Comparison of ENCODE assay signal across 24 mouse cellular contexts in genomic region chr14:59638906-59639703, GRCm38 (mm10). TPM values are rescaled to one million over a fixed set of nuclear protein-coding genes. Genes with fewer than 3 reads are reported as not detected.
DNase-seq lines count a peak whose midpoint lies in the region; ATAC-seq and TF ChIP-seq lines count a peak whose summit lies in the region.
"Had no signal": no experiment of that assay in that cellular context is flagged by ENCODE, and none has a peak within 500 bp of the region (broad histone marks: within the 10 kb centered on the region; RNA-seq: fewer than 3 reads in every experiment).

No protein-coding gene starts in this region.

- peaks cover 4% of the 10 kb centered on the region; the same call in 1 of the 2 replicates for H3K27me3 ChIP-seq in forebrain, embryonic 12.5 days
- H3K27me3 ChIP-seq in forebrain, embryonic 15.5 days = no peaks in the 10 kb centered on the region
- no peaks in the 10 kb centered on the region for H3K27me3 ChIP-seq in hindbrain, postnatal 0 days (ENCODE audit: insufficient read depth, low read length)
- H3K27me3 ChIP-seq in hindbrain, embryonic 16.5 days (replicated peaks; ENCODE audit: control insufficient read depth, insufficient read depth, low read length) = no peaks in the 10 kb centered on the region
- H3K27me3 ChIP-seq: CH12.LX; embryonic facial prominence, embryonic 12.5 days; heart, embryonic 15.5 days; midbrain, embryonic 12.5 days had no signal

- TF ChIP-seq CTCF in hindbrain, postnatal 0 days (IDR thresholded peaks at IDR 0.05; ENCODE audit: low read depth) = no peak

- ATAC-seq in forebrain, embryonic 12.5 days (ENCODE audit: low FRiP score) = no peak
- no peak for ATAC-seq in forebrain, embryonic 15.5 days (replicated peaks)
- 0 out of 2 replicates have a peak, but pooled peaks have one; percentile 27 for ATAC-seq in hindbrain, postnatal 0 days
- ATAC-seq in hindbrain, embryonic 16.5 days = no peak
- ATAC-seq: forebrain, postnatal 0 days; liver, postnatal 0 days had no signal

- H3K9me3 ChIP-seq in forebrain, embryonic 12.5 days = no peaks in the 10 kb centered on the region
- H3K9me3 ChIP-seq in forebrain, embryonic 15.5 days = no peaks in the 10 kb centered on the region
- no peaks in the 10 kb centered on the region for H3K9me3 ChIP-seq in hindbrain, postnatal 0 days (ENCODE audit: low read length)
- no peaks in the 10 kb centered on the region for H3K9me3 ChIP-seq in hindbrain, embryonic 16.5 days (ENCODE audit: control insufficient read depth, low read length)
- H3K9me3 ChIP-seq: embryonic facial prominence, embryonic 12.5 days; heart, embryonic 15.5 days; limb, embryonic 10.5 days; midbrain, embryonic 12.5 days had no signal

- DNase-seq in hindbrain, postnatal 0 days (ENCODE audit: low spot score) = no peak
- peak; percentile 25 for DNase-seq in embryo, embryonic 11 days
- DNase-seq in mesoderm, embryonic 11.5 days (ENCODE audit: low read depth, low spot score) = peak; percentile 30
- no peak for DNase-seq in thymus, adult 18-20 months
- no peak for DNase-seq in layer of hippocampus, adult 11-12 months (ENCODE audit: low spot score)
- DNase-seq: cerebellum, adult 18-20 months; cerebellum, postnatal 25 days; forebrain, postnatal 0 days; kidney, adult 9 months; kidney, postnatal 25 days; liver, postnatal 0 days; lung, postnatal 4 days; thymus, postnatal 36 days had no signal

- no peaks in the 10 kb centered on the region for H3K36me3 ChIP-seq in forebrain, embryonic 12.5 days (replicated peaks)
- H3K36me3 ChIP-seq in forebrain, embryonic 15.5 days = no peaks in the 10 kb centered on the region
- H3K36me3 ChIP-seq in hindbrain, postnatal 0 days (ENCODE audit: insufficient read depth, low read length) = no peaks in the 10 kb centered on the region
- no peaks in the 10 kb centered on the region for H3K36me3 ChIP-seq in hindbrain, embryonic 16.5 days (ENCODE audit: control insufficient read depth, insufficient read depth, low read length)
- H3K36me3 ChIP-seq: embryonic facial prominence, embryonic 12.5 days; heart, embryonic 15.5 days; limb, embryonic 10.5 days; midbrain, embryonic 12.5 days had no signal

- no peak overlapping the region for H3K9ac ChIP-seq in forebrain, embryonic 12.5 days
- H3K9ac ChIP-seq in forebrain, embryonic 15.5 days (replicated peaks) = no peak overlapping the region
- no peak overlapping the region for H3K9ac ChIP-seq in hindbrain, postnatal 0 days (replicated peaks; ENCODE audit: low read length)
- H3K9ac ChIP-seq in hindbrain, embryonic 16.5 days (ENCODE audit: low read depth, low read length) = no peak overlapping the region
- H3K9ac ChIP-seq: embryonic facial prominence, embryonic 12.5 days; forebrain, postnatal 0 days; heart, embryonic 15.5 days; hindbrain, embryonic 14.5 days; liver, postnatal 0 days; midbrain, embryonic 12.5 days had no signal

- WGBS in forebrain, embryonic 12.5 days = 62% methylated on average over 7 of the region's 7 CpGs
- WGBS in forebrain, embryonic 15.5 days = 60% methylated on average over 7 of the region's 7 CpGs
- 63% methylated on average over 7 of the region's 7 CpGs for WGBS in hindbrain, postnatal 0 days
- WGBS in hindbrain, embryonic 16.5 days = 66% methylated on average over 7 of the region's 7 CpGs

- no peak overlapping the region for H3K4me2 ChIP-seq in forebrain, embryonic 12.5 days
- no peak overlapping the region for H3K4me2 ChIP-seq in forebrain, embryonic 15.5 days (replicated peaks)
- H3K4me2 ChIP-seq in hindbrain, postnatal 0 days (ENCODE audit: low read depth, low read length) = no peak overlapping the region
- H3K4me2 ChIP-seq in hindbrain, embryonic 16.5 days (ENCODE audit: low read length) = no peak overlapping the region
- H3K4me2 ChIP-seq: embryonic facial prominence, embryonic 12.5 days; heart, embryonic 15.5 days; hindbrain, embryonic 14.5 days; midbrain, embryonic 12.5 days had no signal

- H3K27ac ChIP-seq in forebrain, embryonic 12.5 days = 0 out of 2 replicates have a peak overlapping the region, but pooled peaks have one; percentile 19
- no peak overlapping the region for H3K27ac ChIP-seq in forebrain, embryonic 15.5 days (replicated peaks)
- H3K27ac ChIP-seq in hindbrain, postnatal 0 days = no peak overlapping the region
- H3K27ac ChIP-seq in hindbrain, embryonic 16.5 days (ENCODE audit: low read depth, low read length) = no peak overlapping the region
- H3K27ac ChIP-seq: embryonic facial prominence, embryonic 12.5 days; heart, embryonic 15.5 days; hindbrain, embryonic 14.5 days; limb, embryonic 10.5 days; midbrain, embryonic 12.5 days had no signal

- H3K4me1 ChIP-seq in forebrain, embryonic 12.5 days = peaks cover 19% of the 10 kb centered on the region
- no peaks in the 10 kb centered on the region for H3K4me1 ChIP-seq in forebrain, embryonic 15.5 days
- H3K4me1 ChIP-seq in hindbrain, postnatal 0 days (ENCODE audit: insufficient read depth, low read length) = no peaks in the 10 kb centered on the region
- no peaks in the 10 kb centered on the region for H3K4me1 ChIP-seq in hindbrain, embryonic 16.5 days (ENCODE audit: control insufficient read depth, insufficient read depth, low read depth, low read length)

- H3K4me3 ChIP-seq in forebrain, embryonic 12.5 days (replicated peaks) = no peak overlapping the region
- no peak overlapping the region for H3K4me3 ChIP-seq in forebrain, embryonic 15.5 days
- no peak overlapping the region for H3K4me3 ChIP-seq in hindbrain, postnatal 0 days (ENCODE audit: low read length)
- H3K4me3 ChIP-seq in hindbrain, embryonic 16.5 days (ENCODE audit: low read length) = no peak overlapping the region
- H3K4me3 ChIP-seq: embryonic facial prominence, embryonic 12.5 days; erythroblast, embryonic 14.5 days; heart, embryonic 15.5 days; limb, embryonic 10.5 days; midbrain, embryonic 12.5 days had no signal

RNA-seq across cellular contexts. Expression of gene Shisa2, which starts 14.0 kb away (rescaled TPM):
- 51.5 and 60.9 TPM in 2 replicates for polyA plus RNA-seq in forebrain, embryonic 12.5 days (2016; fragmentation: Nextera tagmentation; extraction: Ambion mirVana)
- 18.4 and 22.8 TPM in 2 replicates for polyA plus RNA-seq in forebrain, embryonic 15.5 days (2015; fragmentation: Nextera tagmentation; extraction: Ambion mirVana)
- total RNA-seq in hindbrain, postnatal 0 days (2014; rRNA removed) = 13.6 and 13.7 TPM in 2 replicates
- 3.7 and 3.9 TPM in 2 replicates for polyA plus RNA-seq in hindbrain, postnatal 0 days (2015; fragmentation: Nextera tagmentation; extraction: Ambion mirVana)
- 3.0 and 4.9 TPM in 2 replicates for polyA plus RNA-seq in hindbrain, embryonic 16.5 days (2015; fragmentation: Nextera tagmentation; extraction: Ambion mirVana)
- total RNA-seq: MEL had no signal
- polyA plus RNA-seq: erythroblast, embryonic 14.5 days had no signal

RNA-seq across cellular contexts. Expression of gene Cdadc1, which starts 41.3 kb away (rescaled TPM):
- 28.1 and 32.4 TPM in 2 replicates for polyA plus RNA-seq in forebrain, embryonic 12.5 days (2016; fragmentation: Nextera tagmentation; extraction: Ambion mirVana)
- 35.8 and 38.8 TPM in 2 replicates for polyA plus RNA-seq in forebrain, embryonic 15.5 days (2015; fragmentation: Nextera tagmentation; extraction: Ambion mirVana)
- total RNA-seq in hindbrain, postnatal 0 days (2014; rRNA removed) = 5.2 and 49.7 TPM in 2 replicates
- 36.3 and 38.1 TPM in 2 replicates for polyA plus RNA-seq in hindbrain, postnatal 0 days (2015; fragmentation: Nextera tagmentation; extraction: Ambion mirVana)
- 26.3 and 32.3 TPM in 2 replicates for polyA plus RNA-seq in hindbrain, embryonic 16.5 days (2015; fragmentation: Nextera tagmentation; extraction: Ambion mirVana)

Comparison
In these comparisons a context has a peak if more than half of its experiments do, and no peak if none do; other contexts are left out.
1. DNase-seq: peak in embryo, embryonic 11 days (single experiment) and mesoderm, embryonic 11.5 days (single experiment); none in hindbrain, postnatal 0 days (single experiment), thymus, adult 18-20 months (0 of 2) and layer of hippocampus, adult 11-12 months (single experiment).